Mouse (Mus musculus) CH12F3 (cell line): Measurements from ENCODE around the gene Tnfsf15.

ENCODE experiments used
- in situ Hi-C: fragments of 300-500 bp; cut with MboI; formaldehyde crosslinking; loops from 2 replicates; pipeline ENCODE4 v1.14.3; 2020; ENCODE audit warnings: low sequenced_read_pairs

Gene Tnfsf15

GRCm38 (mm10) chr4:63686157-63686556, 58.8 kb downstream of the Tnfsf15 start:
- in situ Hi-C loops = loop anchor here (10.0 to 25.0 kb wide), 2 partner anchors 159 to 251 kb away; no protein-coding TSS in a partner anchor

- in situ Hi-C loops = loop anchor here (10.0 to 25.0 kb wide), 2 partner anchors 160 to 252 kb away; no protein-coding TSS in a partner anchor
Measured at GRCm38 (mm10) chr4:63685253-63685525, 59.7 kb downstream of the Tnfsf15 start.

GRCm38 (mm10) chr4:63684412-63685252, 60.3 kb downstream of the Tnfsf15 start:
- in situ Hi-C loops = loop anchor here (10.0 to 25.0 kb wide), 2 partner anchors 160 to 253 kb away; no protein-coding TSS in a partner anchor

GRCm38 (mm10) chr4:63683716-63684115, 61.2 kb downstream of the Tnfsf15 start:
- in situ Hi-C loops = loop anchor here (10.0 to 25.0 kb wide), 2 partner anchors 161 to 254 kb away; no protein-coding TSS in a partner anchor

- in situ Hi-C loops = loop anchor here (10.0 to 25.0 kb wide), 2 partner anchors 162 to 254 kb away; no protein-coding TSS in a partner anchor
Measured at GRCm38 (mm10) chr4:63683056-63683455, 61.9 kb downstream of the Tnfsf15 start.

GRCm38 (mm10) chr4:63682441-63682840, 62.5 kb downstream of the Tnfsf15 start:
- in situ Hi-C loops = loop anchor here (10.0 to 25.0 kb wide), 2 partner anchors 162 to 255 kb away; no protein-coding TSS in a partner anchor

- in situ Hi-C loops = loop anchor here (10.0 to 25.0 kb wide), 2 partner anchors 163 to 256 kb away; no protein-coding TSS in a partner anchor
Measured at GRCm38 (mm10) chr4:63681557-63681956, 63.4 kb downstream of the Tnfsf15 start.
